Mouse (Mus musculus) lung, postnatal 0 days (tissue): ENCODE measurements around the gene Cox7b2. TPM values are rescaled to one million over a fixed set of nuclear protein-coding genes. Genes with fewer than 3 reads are reported as not detected.

Source experiments
- ATAC-seq: fragments of 200-750 bp; cut with Nextera tagmentation; 2 replicates; pipeline ENCODE4 v1.8.0; 2017; ENCODE audit warnings: moderate library complexity
- DNase-seq: peaks from one replicate; pipeline ENCODE4 v3.0.0-alpha.2; 2016; ENCODE audit warnings: low spot score
- H3K27ac ChIP-seq: fragments of 300-500 bp; sonication (generic); 2 replicates; pipeline ENCODE4 v1.5.1; 2014; ENCODE audit warnings: antibody characterized with exemption, mild to moderate bottlenecking, low read length, mixed read lengths
- H3K27me3 ChIP-seq: fragments of 300-500 bp; sonication (generic); replicated peaks from 2 replicates; pipeline ENCODE4 v1.6.1; 2014; ENCODE audit warnings: low read length, mixed read lengths; ENCODE audit not compliant: insufficient read depth
- H3K36me3 ChIP-seq: fragments of 300-500 bp; sonication (generic); 2 replicates; pipeline ENCODE4 v1.6.1; 2014; ENCODE audit warnings: low read length, mixed read lengths; ENCODE audit not compliant: insufficient read depth
- H3K4me1 ChIP-seq: fragments of 300-500 bp; sonication (generic); 2 replicates; pipeline ENCODE4 v1.6.1; 2014; ENCODE audit warnings: antibody characterized with exemption, low read depth, low read length, mixed read lengths; ENCODE audit not compliant: insufficient read depth
- H3K4me2 ChIP-seq: fragments of 300-500 bp; sonication (generic); replicated peaks from 2 replicates; pipeline ENCODE4 v1.6.1; 2014; ENCODE audit warnings: low read depth, mild to moderate bottlenecking, low read length, moderate library complexity, mixed read lengths
- H3K4me3 ChIP-seq: fragments of 300-500 bp; sonication (generic); 2 replicates; pipeline ENCODE4 v1.5.1; 2014; ENCODE audit warnings: low read depth, low read length
- H3K9ac ChIP-seq: fragments of 300-500 bp; sonication (generic); replicated peaks from 2 replicates; pipeline ENCODE4 v1.6.1; 2014; ENCODE audit warnings: low read depth, mild to moderate bottlenecking
- H3K9me3 ChIP-seq: fragments of 300-500 bp; sonication (generic); 2 replicates; pipeline ENCODE4 v1.6.1; 2016; ENCODE audit warnings: low read length, mixed read lengths
- CTCF ChIP-seq: IDR thresholded peaks from 2 replicates; pipeline ENCODE4 v1.5.1; 2016; ENCODE audit warnings: antibody characterized with exemption, mild to moderate bottlenecking
- EP300 ChIP-seq: IDR thresholded peaks from 2 replicates; pipeline ENCODE4 v1.6.1; 2016; ENCODE audit warnings: antibody characterized with exemption, mild to moderate bottlenecking, control low read depth
- WGBS: fragments of 180-500 bp; shearing (Covaris S2); extraction: QIAGEN DNeasy Blood & Tissue Kit; methylation state at CpG from one replicate; pipeline ENCODE4 v1.1.7; 2014; 5-methylcytosine and 5-hydroxymethylcytosine counted together
- polyA plus RNA-seq: library from polyadenylated mRNA; unstranded; fragments of >200 nt; fragmentation: Nextera tagmentation; extraction: Ambion mirVana; gene quantifications from 2 replicates; pipeline ENCODE4 v1.2.1, GENCODE M21; 2015

Gene Cox7b2
- polyA plus RNA-seq, 1 experiment from 2014 or later, result 0.39 TPM

DNA sequence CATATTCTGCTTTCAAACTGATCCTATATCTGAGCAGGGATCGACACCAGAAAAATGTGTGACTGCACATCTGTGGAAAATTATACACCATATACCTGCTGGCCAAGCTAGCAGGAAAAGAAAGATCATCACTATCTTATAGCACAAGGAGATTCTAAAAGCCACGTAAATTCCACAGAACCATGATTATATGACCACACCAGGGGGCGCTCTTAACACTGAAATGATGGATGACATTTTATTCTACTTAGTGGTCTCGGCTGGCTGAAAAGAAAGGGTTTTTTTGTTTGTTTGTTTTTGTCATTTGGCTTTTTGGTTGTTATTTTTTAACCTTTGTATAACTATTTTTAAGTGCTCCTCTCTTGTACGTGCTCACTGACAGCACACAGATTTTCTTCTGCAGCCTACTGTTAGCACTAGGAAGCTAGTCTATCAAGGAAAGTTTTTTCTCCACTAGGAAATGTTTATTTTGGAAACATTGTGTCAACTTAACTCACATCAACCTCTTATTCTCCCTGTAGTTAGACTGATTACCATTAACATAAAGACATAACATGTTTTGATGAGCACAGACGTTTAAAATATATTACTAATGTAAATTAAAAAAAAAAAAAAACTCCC is 45.8 kb downstream of the Cox7b2 start:
- Histone ChIP-seq H3K4me3 (no peak overlapping the region), H3K9me3 (no peaks in the 10 kb centered on the region), H3K27me3 (no peaks in the 10 kb centered on the region), H3K9ac (no peak overlapping the region), H3K4me1 (no peaks in the 10 kb centered on the region), H3K27ac (no peak overlapping the region), H3K4me2 (no peak overlapping the region), H3K36me3 (no peaks in the 10 kb centered on the region)
- ATAC-seq (no peak), DNase-seq (peak; percentile 59)
- TF ChIP-seq EP300, result no peak
- TF ChIP-seq CTCF, result peak; percentile 72
- WGBS, result 14% methylated on average over 6 of the region's 6 CpGs

- 51% methylated on average over 5 of the region's 5 CpGs for WGBS
- H3K4me2 ChIP-seq, result no peak overlapping the region
- H3K27me3 ChIP-seq, result no peaks in the 10 kb centered on the region
- H3K9ac ChIP-seq, result no peak overlapping the region
- DNase-seq (no peak), ATAC-seq (no peak)
- H3K4me3 ChIP-seq, result no peak overlapping the region
- no peaks in the 10 kb centered on the region for H3K36me3 ChIP-seq
- H3K9me3 ChIP-seq, result no peaks in the 10 kb centered on the region
- H3K4me1 ChIP-seq, result no peaks in the 10 kb centered on the region
- H3K27ac ChIP-seq, result no peak overlapping the region
- TF ChIP-seq CTCF (no peak), EP300 (no peak)
These were observed 52.4 kb downstream of the Cox7b2 start for GRCm38 (mm10) chr5:71495621-71496020.

DNA sequence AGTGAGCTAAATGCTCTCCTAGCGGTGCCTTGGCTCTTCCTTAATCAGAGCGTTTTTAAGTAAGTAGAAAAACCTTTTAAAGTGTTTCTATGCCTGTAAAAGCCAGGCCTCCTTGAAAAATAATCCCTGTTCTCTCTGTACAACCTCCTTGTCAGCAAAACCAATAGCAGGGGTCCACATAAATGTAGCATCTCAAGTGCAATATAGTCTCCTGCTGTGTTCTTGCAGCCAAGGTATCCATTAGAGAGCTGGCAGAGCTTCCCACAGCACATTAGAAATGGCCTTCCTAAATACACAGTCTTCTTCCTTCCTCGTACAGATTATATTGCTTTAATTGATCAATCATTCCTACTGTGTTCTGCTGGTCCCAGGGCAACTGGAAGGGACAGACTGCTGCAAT is 91.0 kb downstream of the Cox7b2 start:
- 41% methylated on average over 3 of the region's 3 CpGs for WGBS
- DNase-seq, result no peak
- no peak for ATAC-seq
- Histone ChIP-seq H3K36me3 (no peaks in the 10 kb centered on the region), H3K4me1 (no peaks in the 10 kb centered on the region), H3K4me2 (no peak overlapping the region), H3K27ac (no peak overlapping the region), H3K27me3 (no peaks in the 10 kb centered on the region), H3K9me3 (no peaks in the 10 kb centered on the region), H3K9ac (no peak overlapping the region), H3K4me3 (no peak overlapping the region)
- no peak for TF ChIP-seq CTCF
- TF ChIP-seq EP300, result no peak

DNA sequence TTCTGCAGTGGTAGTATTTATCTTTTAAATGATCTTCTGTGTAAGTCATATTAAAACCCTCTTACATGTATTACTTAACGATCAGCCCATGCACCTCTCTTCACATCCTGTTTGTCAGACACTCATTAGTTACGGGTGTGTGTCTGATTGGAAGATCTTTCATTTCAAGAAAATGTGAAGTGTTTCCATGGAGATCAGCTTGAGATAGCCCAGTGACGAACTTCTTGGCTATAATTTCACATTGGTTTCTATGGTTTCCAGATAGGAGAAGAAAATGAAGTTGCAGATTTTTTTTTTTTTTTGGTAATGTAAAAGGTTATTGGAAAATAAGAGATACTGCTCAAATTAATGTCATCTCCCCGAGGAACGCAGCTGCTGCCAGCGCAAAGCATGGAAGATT is 107.8 kb downstream of the Cox7b2 start:
- ATAC-seq, result no peak
- H3K4me2 ChIP-seq, result no peak overlapping the region
- H3K9me3 ChIP-seq, result no peaks in the 10 kb centered on the region
- no peak overlapping the region for H3K27ac ChIP-seq
- no peaks in the 10 kb centered on the region for H3K4me1 ChIP-seq
- no peak overlapping the region for H3K9ac ChIP-seq
- no peak for TF ChIP-seq EP300
- TF ChIP-seq CTCF, result no peak
- H3K36me3 ChIP-seq, result no peaks in the 10 kb centered on the region
- no peaks in the 10 kb centered on the region for H3K27me3 ChIP-seq
- 69% methylated on average over 6 of the region's 6 CpGs for WGBS
- H3K4me3 ChIP-seq, result no peak overlapping the region
- no peak for DNase-seq

Other genes with a start within 250 kb of the Cox7b2 start
- gene Gabrb1, start 109.9 kb upstream of the Cox7b2 start, polyA plus RNA-seq, result 0.60 and 1.2 TPM in 2 replicates
- 0.90 and 1.2 TPM in 2 replicates for gene Gabra4, start 110.1 kb upstream of the Cox7b2 start, polyA plus RNA-seq